Mouse (Mus musculus): ENCODE data around the gene Bicra. TPM values are rescaled to one million over a fixed set of nuclear protein-coding genes. Genes with fewer than 3 reads are reported as not detected.
A peak's percentile ranks its signal among the peaks of the same experiment; 100 is the strongest.

Bicra gene
- polyA plus RNA-seq, 1 experiment from 2014 or later: 2.3 TPM

- H3K27ac ChIP-seq (ENCODE audit: low read length): no peak overlapping the region
- H3K4me1 ChIP-seq (ENCODE audit: insufficient read depth, low read depth, low read length): no peaks in the 10 kb centered on the region
- no peak overlapping the region for H3K9ac ChIP-seq (replicated peaks; ENCODE audit: low read depth)
- no peaks in the 10 kb centered on the region for H3K36me3 ChIP-seq (ENCODE audit: insufficient read depth, low read length)
- 66% methylated on average over 4 of the region's 4 CpGs for WGBS
- no peak overlapping the region for H3K4me2 ChIP-seq (replicated peaks; ENCODE audit: low read depth, low read length)
- TF ChIP-seq EP300 (IDR thresholded peaks at IDR 0.05) (no peak), CTCF (IDR thresholded peaks at IDR 0.05) (no peak)
- no peaks in the 10 kb centered on the region for H3K27me3 ChIP-seq (replicated peaks; ENCODE audit: insufficient read depth, low read length)
- no peak for DNase-seq (ENCODE audit: low spot score)
- H3K9me3 ChIP-seq (ENCODE audit: low read length): no peaks in the 10 kb centered on the region
- no peak for ATAC-seq
- H3K4me3 ChIP-seq (ENCODE audit: low read depth, low read length): no peak overlapping the region
Observed at GRCm38 (mm10) chr7:16003032-16003431, 44.7 kb downstream of the Bicra start.

GRCm38 (mm10) chr7:16002171-16002570 is 45.5 kb downstream of the Bicra start:
- Histone ChIP-seq H3K4me2 (replicated peaks; ENCODE audit: low read depth, low read length) (no peak overlapping the region), H3K9me3 (ENCODE audit: low read length) (no peaks in the 10 kb centered on the region), H3K4me1 (ENCODE audit: insufficient read depth, low read depth, low read length) (no peaks in the 10 kb centered on the region), H3K36me3 (ENCODE audit: insufficient read depth, low read length) (peaks cover 6% of the 10 kb centered on the region; the same call in 1 of the 2 replicates), H3K27ac (ENCODE audit: low read length) (no peak overlapping the region; the same call in 1 of the 2 replicates), H3K4me3 (ENCODE audit: low read depth, low read length) (no peak overlapping the region), H3K27me3 (replicated peaks; ENCODE audit: insufficient read depth, low read length) (no peaks in the 10 kb centered on the region), H3K9ac (replicated peaks; ENCODE audit: low read depth) (no peak overlapping the region)
- TF ChIP-seq CTCF (IDR thresholded peaks at IDR 0.05) (no peak), EP300 (IDR thresholded peaks at IDR 0.05) (no peak)
- ATAC-seq (peak; percentile 48; the same call in 1 of the 2 replicates), DNase-seq (ENCODE audit: low spot score) (peak; percentile 56)
- 68% methylated on average over 5 of the region's 5 CpGs for WGBS

GRCm38 (mm10) chr7:16001691-16002090 is 46.0 kb downstream of the Bicra start:
- Histone ChIP-seq H3K27ac (ENCODE audit: low read length) (no peak overlapping the region), H3K4me3 (ENCODE audit: low read depth, low read length) (no peak overlapping the region), H3K9me3 (ENCODE audit: low read length) (no peaks in the 10 kb centered on the region), H3K9ac (replicated peaks; ENCODE audit: low read depth) (no peak overlapping the region), H3K4me1 (ENCODE audit: insufficient read depth, low read depth, low read length) (no peaks in the 10 kb centered on the region), H3K27me3 (replicated peaks; ENCODE audit: insufficient read depth, low read length) (no peaks in the 10 kb centered on the region), H3K36me3 (ENCODE audit: insufficient read depth, low read length) (peaks cover 6% of the 10 kb centered on the region), H3K4me2 (replicated peaks; ENCODE audit: low read depth, low read length) (no peak overlapping the region)
- ATAC-seq (no peak), DNase-seq (ENCODE audit: low spot score) (no peak)
- TF ChIP-seq CTCF (IDR thresholded peaks at IDR 0.05) (no peak), EP300 (IDR thresholded peaks at IDR 0.05) (no peak)
- WGBS: 90% methylated on average over 1 of the region's 1 CpGs

DNA sequence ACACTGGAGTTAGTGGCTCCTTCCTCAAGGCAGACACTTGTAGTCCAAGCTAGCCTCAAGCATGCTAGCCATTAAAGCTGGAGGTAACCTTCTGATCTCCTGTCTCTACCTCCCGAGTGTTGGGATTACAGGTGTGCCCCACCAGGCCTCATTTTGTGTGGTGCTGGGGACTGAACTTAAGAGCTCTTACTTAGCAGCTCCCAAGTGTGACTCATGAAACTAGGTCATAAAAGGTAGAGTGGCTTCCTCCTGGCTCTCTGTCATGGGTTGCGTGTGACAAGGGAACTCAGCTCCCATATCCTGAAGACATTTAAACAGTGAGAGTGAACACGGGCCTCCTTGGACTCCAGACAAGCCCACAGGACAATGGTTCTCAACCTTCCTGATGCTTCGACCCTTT is 53.9 kb downstream of the Bicra start:
- H3K4me2 ChIP-seq (replicated peaks; ENCODE audit: low read depth, low read length): no peak overlapping the region
- DNase-seq (ENCODE audit: low spot score) (no peak), ATAC-seq (no peak)
- H3K9me3 ChIP-seq (ENCODE audit: low read length): no peaks in the 10 kb centered on the region
- H3K4me3 ChIP-seq (ENCODE audit: low read depth, low read length): no peak overlapping the region
- H3K36me3 ChIP-seq (ENCODE audit: insufficient read depth, low read length): peaks cover 35% of the 10 kb centered on the region
- H3K9ac ChIP-seq (replicated peaks; ENCODE audit: low read depth): no peak overlapping the region
- H3K27me3 ChIP-seq (replicated peaks; ENCODE audit: insufficient read depth, low read length): no peaks in the 10 kb centered on the region
- WGBS: 91% methylated on average over 4 of the region's 4 CpGs
- TF ChIP-seq EP300 (IDR thresholded peaks at IDR 0.05): no peak
- TF ChIP-seq CTCF (IDR thresholded peaks at IDR 0.05): no peak
- H3K27ac ChIP-seq (ENCODE audit: low read length): no peak overlapping the region
- no peaks in the 10 kb centered on the region for H3K4me1 ChIP-seq (ENCODE audit: insufficient read depth, low read depth, low read length)

GRCm38 (mm10) chr7:15993152-15993551 is 54.6 kb downstream of the Bicra start:
- Histone ChIP-seq H3K36me3 (ENCODE audit: insufficient read depth, low read length) (peaks cover 40% of the 10 kb centered on the region), H3K4me2 (replicated peaks; ENCODE audit: low read depth, low read length) (no peak overlapping the region), H3K4me3 (ENCODE audit: low read depth, low read length) (no peak overlapping the region), H3K27me3 (replicated peaks; ENCODE audit: insufficient read depth, low read length) (no peaks in the 10 kb centered on the region), H3K9ac (replicated peaks; ENCODE audit: low read depth) (no peak overlapping the region), H3K27ac (ENCODE audit: low read length) (no peak overlapping the region), H3K9me3 (ENCODE audit: low read length) (no peaks in the 10 kb centered on the region), H3K4me1 (ENCODE audit: insufficient read depth, low read depth, low read length) (no peaks in the 10 kb centered on the region)
- ATAC-seq (no peak), DNase-seq (ENCODE audit: low spot score) (no peak)
- no peak for TF ChIP-seq EP300 (IDR thresholded peaks at IDR 0.05)
- TF ChIP-seq CTCF (IDR thresholded peaks at IDR 0.05): no peak
- 78% methylated on average over 3 of the region's 3 CpGs for WGBS

DNA sequence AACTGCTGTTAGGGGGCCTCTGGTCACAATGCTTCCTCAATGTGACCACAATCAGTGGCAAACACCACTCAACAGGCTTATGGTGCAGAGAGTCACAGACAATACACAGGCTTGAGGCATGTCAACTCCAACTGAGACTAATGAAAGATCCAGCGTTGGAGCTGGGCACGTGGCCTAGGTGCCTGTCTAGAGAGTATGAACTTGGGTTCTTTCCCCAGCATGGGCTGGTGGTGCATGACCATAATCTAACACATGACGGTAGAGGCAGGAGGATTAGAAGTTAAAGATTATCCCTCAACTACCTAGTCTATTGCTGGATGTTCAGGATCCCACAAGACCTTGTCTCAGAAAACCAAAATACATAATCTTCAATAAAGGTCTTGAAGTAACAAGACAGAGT is 56.0 kb downstream of the Bicra start:
- Histone ChIP-seq H3K36me3 (ENCODE audit: insufficient read depth, low read length) (peaks cover 41% of the 10 kb centered on the region), H3K27ac (ENCODE audit: low read length) (no peak overlapping the region), H3K4me1 (ENCODE audit: insufficient read depth, low read depth, low read length) (no peaks in the 10 kb centered on the region), H3K4me3 (ENCODE audit: low read depth, low read length) (no peak overlapping the region), H3K4me2 (replicated peaks; ENCODE audit: low read depth, low read length) (no peak overlapping the region), H3K9me3 (ENCODE audit: low read length) (no peaks in the 10 kb centered on the region), H3K9ac (replicated peaks; ENCODE audit: low read depth) (no peak overlapping the region), H3K27me3 (replicated peaks; ENCODE audit: insufficient read depth, low read length) (no peaks in the 10 kb centered on the region)
- TF ChIP-seq CTCF (IDR thresholded peaks at IDR 0.05) (no peak), EP300 (IDR thresholded peaks at IDR 0.05) (no peak)
- no peak for DNase-seq (ENCODE audit: low spot score)
- 90% methylated on average over 3 of the region's 3 CpGs for WGBS
- no peak for ATAC-seq
